Mouse (Mus musculus) thymus, postnatal 4 days (tissue): ENCODE measurements around the gene Aplp1.

Source experiments
- DNase-seq: peaks from one replicate; pipeline ENCODE4 v3.0.0; 2021

Gene Aplp1

GRCm38 (mm10) chr7:30408639-30409038 is 36.7 kb downstream of the Aplp1 start:
- no peak for DNase-seq

DNA sequence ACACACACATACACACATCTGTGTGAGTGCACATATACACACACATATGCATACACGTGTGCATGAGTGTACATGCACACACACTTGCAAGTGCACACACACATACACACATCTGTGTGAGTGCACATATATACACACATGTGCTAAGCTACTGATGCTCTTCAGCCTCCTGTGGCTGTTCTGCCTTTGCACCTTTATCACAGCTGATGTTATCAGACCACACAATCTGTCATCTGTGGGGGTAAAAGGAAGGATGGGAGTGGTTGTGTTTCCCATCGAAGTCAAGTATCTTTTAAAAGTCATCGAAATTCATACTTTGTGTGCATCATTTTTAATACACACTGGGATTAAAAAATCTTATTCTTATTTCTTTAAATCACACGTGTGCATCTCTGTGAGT is 43.0 kb downstream of the Aplp1 start:
- DNase-seq: peak; percentile 1

- no peak for DNase-seq
Measured at GRCm38 (mm10) chr7:30399671-30400070, 45.7 kb downstream of the Aplp1 start.

DNA sequence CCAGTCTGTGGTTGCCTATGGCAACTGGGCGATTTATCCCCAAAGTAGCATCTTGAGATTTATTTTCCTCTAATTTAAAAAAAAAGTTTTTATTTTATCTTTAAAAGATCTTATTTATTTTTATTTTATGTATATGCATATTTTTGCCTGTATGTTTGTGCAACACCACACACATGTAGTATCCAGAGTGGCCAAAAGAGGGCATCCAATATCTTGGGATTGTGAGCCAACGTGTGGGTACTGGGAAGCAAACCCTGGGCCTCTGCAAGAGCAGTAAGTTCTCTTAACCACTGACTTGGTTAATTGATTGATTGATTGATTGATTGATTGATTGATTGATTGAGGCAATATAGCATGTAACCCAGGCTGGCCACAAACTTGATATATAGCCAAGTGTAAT is 50.5 kb downstream of the Aplp1 start:
- peak; percentile 65 for DNase-seq

GRCm38 (mm10) chr7:30394379-30394778 is 51.0 kb downstream of the Aplp1 start:
- peak; percentile 77 for DNase-seq

GRCm38 (mm10) chr7:30393631-30394030 is 51.7 kb downstream of the Aplp1 start:
- peak; percentile 59 for DNase-seq

GRCm38 (mm10) chr7:30392746-30393520 is 52.4 kb downstream of the Aplp1 start:
- DNase-seq: peak; percentile 22
